Mouse (Mus musculus) kidney, adult 2 months (tissue): ENCODE measurements around the gene Wwox. TPM values are rescaled to one million over a fixed set of nuclear protein-coding genes. Genes with fewer than 3 reads are reported as not detected.

Source experiments
- DNase-seq: peaks from one replicate; pipeline ENCODE4 v3.0.0; 2021
- H3K27ac ChIP-seq: fragments of 200-500 bp; 2 replicates; pipeline ENCODE4 v1.5.1; 2012; ENCODE audit warnings: low read depth, low read length, control low read depth, inconsistent platforms; ENCODE audit not compliant: insufficient read depth
- H3K27me3 ChIP-seq: fragments of 200-500 bp; replicated peaks from 2 replicates; pipeline ENCODE4 v1.6.1; 2012; ENCODE audit warnings: mild to moderate bottlenecking, moderate library complexity, low read length, inconsistent platforms; ENCODE audit not compliant: control insufficient read depth, insufficient read depth
- H3K36me3 ChIP-seq: fragments of 200-500 bp; 2 replicates; pipeline ENCODE4 v1.6.1; 2012; ENCODE audit warnings: mild to moderate bottlenecking, moderate library complexity, low read length, inconsistent platforms; ENCODE audit not compliant: control insufficient read depth, insufficient read depth
- H3K4me1 ChIP-seq: fragments of 200-500 bp; 2 replicates; pipeline ENCODE4 v1.6.1; 2011; ENCODE audit warnings: low read length; ENCODE audit not compliant: control insufficient read depth, insufficient read depth
- H3K4me3 ChIP-seq: fragments of 200-500 bp; 2 replicates; pipeline ENCODE4 v1.5.1; 2011; ENCODE audit warnings: mild to moderate bottlenecking, low read depth, low read length, control low read depth; ENCODE audit not compliant: insufficient read depth
- CTCF ChIP-seq: fragments of 200-500 bp; conservative IDR thresholded peaks from 2 replicates; pipeline ENCODE4 v1.5.1; 2011; ENCODE audit warnings: low read depth, mild to moderate bottlenecking, control low read depth, low read length, moderate library complexity, mixed read lengths; ENCODE audit not compliant: insufficient read depth, insufficient read length
- POLR2A ChIP-seq: fragments of 200-500 bp; IDR thresholded peaks from one replicate; pipeline ENCODE4 v1.6.1; 2011; ENCODE audit warnings: low read depth, low read length, control low read depth
- WGBS: fragments of 180-500 bp; shearing (Covaris S2); methylation state at CpG from one replicate; pipeline ENCODE4 v1.1.7; 2018; 5-methylcytosine and 5-hydroxymethylcytosine counted together
- polyA plus RNA-seq: library from polyadenylated mRNA; depleted of rRNA; stranded (reverse); fragments of >200 nt; gene quantifications from 2 replicates; pipeline ENCODE4 v1.2.3, GENCODE M21; 2012

Wwox gene
- polyA plus RNA-seq, 1 experiment, result 15.3 TPM

- no peaks in the 10 kb centered on the region for H3K36me3 ChIP-seq
- DNase-seq, result no peak
- H3K4me3 ChIP-seq, result no peak overlapping the region
- 84% methylated on average over 17 of the region's 17 CpGs for WGBS
- no peaks in the 10 kb centered on the region for H3K27me3 ChIP-seq
- H3K4me1 ChIP-seq, result no peaks in the 10 kb centered on the region
- TF ChIP-seq CTCF, result no peak
- no peak for TF ChIP-seq POLR2A
- no peak overlapping the region for H3K27ac ChIP-seq
Observed at GRCm38 (mm10) chr8:114911031-114911580, 471.7 kb downstream of the Wwox start.

- H3K36me3 ChIP-seq, result no peaks in the 10 kb centered on the region
- no peak overlapping the region for H3K27ac ChIP-seq
- H3K27me3 ChIP-seq, result no peaks in the 10 kb centered on the region
- TF ChIP-seq CTCF (no peak), POLR2A (no peak)
- 84% methylated on average over 7 of the region's 7 CpGs for WGBS
- H3K4me3 ChIP-seq, result no peak overlapping the region
- no peak for DNase-seq
- no peaks in the 10 kb centered on the region; the same call in 1 of the 2 replicates for H3K4me1 ChIP-seq
Observed at GRCm38 (mm10) chr8:114923629-114924028, 484.2 kb downstream of the Wwox start.

DNA sequence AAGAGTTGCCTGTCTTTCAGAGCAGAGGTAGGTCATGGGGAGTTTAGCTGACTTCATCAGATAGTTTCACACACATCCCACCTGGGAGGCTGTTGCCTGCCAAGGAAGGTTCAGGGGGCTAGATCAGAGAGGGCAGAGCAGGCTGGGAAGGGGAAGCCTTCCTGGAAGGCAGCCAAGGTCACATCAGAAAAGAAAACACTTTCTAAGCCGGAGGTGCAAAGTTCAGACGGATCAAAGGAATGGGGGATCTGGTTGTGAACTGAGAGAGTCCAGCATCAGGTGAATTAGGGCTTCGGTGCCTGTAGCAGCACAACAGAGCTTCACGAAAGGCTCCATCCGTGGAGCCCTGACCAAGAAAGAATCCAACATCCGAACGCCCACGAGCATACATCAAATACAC is 488.0 kb downstream of the Wwox start:
- Histone ChIP-seq H3K4me1 (no peaks in the 10 kb centered on the region; the same call in 1 of the 2 replicates), H3K27ac (no peak overlapping the region), H3K27me3 (no peaks in the 10 kb centered on the region), H3K36me3 (no peaks in the 10 kb centered on the region), H3K4me3 (no peak overlapping the region)
- peak; percentile 12 for DNase-seq
- 47% methylated on average over 8 of the region's 8 CpGs for WGBS
- TF ChIP-seq POLR2A (no peak), CTCF (no peak)

DNA sequence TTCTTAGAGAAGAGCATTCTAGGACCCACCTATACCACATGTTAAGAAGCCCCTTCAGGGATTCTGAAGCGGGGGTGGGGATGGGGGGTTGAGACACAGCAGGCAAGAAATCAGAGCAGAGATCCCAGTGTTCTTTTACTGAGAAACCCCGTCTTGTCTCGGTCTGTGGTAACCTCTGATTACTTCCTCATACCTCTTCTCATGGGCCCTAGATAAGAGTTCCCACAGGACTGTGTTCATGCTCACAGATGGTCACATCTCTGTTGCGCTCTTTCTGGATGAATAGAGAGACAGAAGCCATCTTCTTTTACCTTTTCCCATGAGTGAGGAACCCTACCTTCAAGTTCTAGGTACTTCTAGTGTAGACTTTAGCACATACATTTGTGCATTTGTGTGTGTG is 488.5 kb downstream of the Wwox start:
- no peak overlapping the region for H3K27ac ChIP-seq
- WGBS, result 95% methylated on average over 4 of the region's 4 CpGs
- no peaks in the 10 kb centered on the region for H3K27me3 ChIP-seq
- no peaks in the 10 kb centered on the region for H3K36me3 ChIP-seq
- no peaks in the 10 kb centered on the region; the same call in 1 of the 2 replicates for H3K4me1 ChIP-seq
- DNase-seq, result no peak
- no peak for TF ChIP-seq POLR2A
- no peak overlapping the region for H3K4me3 ChIP-seq

DNA sequence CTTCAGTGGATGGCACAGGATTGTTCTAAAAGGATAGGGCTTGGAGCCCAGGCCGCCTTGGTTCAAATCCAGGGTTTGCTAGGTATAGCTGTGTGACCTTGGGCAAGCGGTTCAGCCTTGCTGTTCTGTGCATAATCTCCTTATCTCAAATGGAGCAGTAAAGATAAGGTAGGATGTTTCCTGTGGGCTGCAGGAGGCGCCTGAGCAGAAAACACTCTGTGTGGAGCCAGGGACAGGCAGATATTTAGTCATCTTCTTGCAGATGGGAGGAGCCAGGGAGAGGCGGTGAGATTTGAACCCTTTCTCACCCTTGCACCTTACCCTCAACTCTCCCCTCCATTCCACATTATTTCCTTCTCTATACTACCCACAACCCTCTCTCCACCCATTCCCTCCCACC is 490.1 kb downstream of the Wwox start:
- no peaks in the 10 kb centered on the region for H3K27me3 ChIP-seq
- TF ChIP-seq POLR2A (no peak), CTCF (no peak)
- WGBS, result 96% methylated on average over 4 of the region's 4 CpGs
- no peak for DNase-seq
- H3K27ac ChIP-seq, result no peak overlapping the region
- no peak overlapping the region for H3K4me3 ChIP-seq
- no peaks in the 10 kb centered on the region; the same call in 1 of the 2 replicates for H3K4me1 ChIP-seq
- no peaks in the 10 kb centered on the region for H3K36me3 ChIP-seq

- no peak for DNase-seq
- Histone ChIP-seq H3K27me3 (no peaks in the 10 kb centered on the region), H3K4me1 (no peaks in the 10 kb centered on the region; the same call in 1 of the 2 replicates), H3K27ac (no peak overlapping the region), H3K36me3 (no peaks in the 10 kb centered on the region), H3K4me3 (no peak overlapping the region)
- WGBS, result 45% methylated on average over 18 of the region's 18 CpGs
- TF ChIP-seq POLR2A (no peak), CTCF (no peak)
Observed at GRCm38 (mm10) chr8:114932071-114932630, 492.7 kb downstream of the Wwox start.

DNA sequence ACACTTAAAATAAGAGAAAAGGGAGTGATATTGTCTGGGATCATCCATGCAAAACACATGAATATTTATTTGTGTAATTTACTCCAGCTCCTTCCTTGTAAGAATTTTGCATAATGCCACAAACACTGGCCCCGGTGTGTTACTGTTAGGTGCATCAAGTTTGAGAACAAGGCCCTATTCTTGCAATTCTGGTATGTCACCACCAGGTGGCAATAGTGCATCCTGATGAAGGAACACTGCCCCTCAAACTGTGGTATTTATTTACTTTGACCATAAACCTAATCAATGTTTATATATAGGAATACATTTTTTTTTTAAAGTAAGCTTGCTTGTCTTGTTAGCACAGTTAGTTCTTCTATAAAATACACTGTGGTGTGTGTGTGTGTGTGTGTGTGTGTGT is 493.8 kb downstream of the Wwox start:
- no peak overlapping the region for H3K4me3 ChIP-seq
- WGBS, result 92% methylated on average over 1 of the region's 1 CpGs
- no peaks in the 10 kb centered on the region for H3K36me3 ChIP-seq
- DNase-seq, result peak; percentile 21
- TF ChIP-seq POLR2A (no peak), CTCF (peak; percentile 33; the same call in 1 of the 2 replicates)
- H3K4me1 ChIP-seq, result no peaks in the 10 kb centered on the region
- no peaks in the 10 kb centered on the region for H3K27me3 ChIP-seq
- H3K27ac ChIP-seq, result no peak overlapping the region

GRCm38 (mm10) chr8:114936887-114937286 is 497.4 kb downstream of the Wwox start:
- Histone ChIP-seq H3K27me3 (no peaks in the 10 kb centered on the region), H3K27ac (no peak overlapping the region), H3K36me3 (no peaks in the 10 kb centered on the region), H3K4me3 (no peak overlapping the region), H3K4me1 (no peaks in the 10 kb centered on the region)
- no peak for TF ChIP-seq CTCF
- no peak for TF ChIP-seq POLR2A
- WGBS, result 73% methylated on average over 10 of the region's 10 CpGs
- DNase-seq, result no peak
